Mouse (Mus musculus): ENCODE results near the gene Slc5a6.

DNA sequence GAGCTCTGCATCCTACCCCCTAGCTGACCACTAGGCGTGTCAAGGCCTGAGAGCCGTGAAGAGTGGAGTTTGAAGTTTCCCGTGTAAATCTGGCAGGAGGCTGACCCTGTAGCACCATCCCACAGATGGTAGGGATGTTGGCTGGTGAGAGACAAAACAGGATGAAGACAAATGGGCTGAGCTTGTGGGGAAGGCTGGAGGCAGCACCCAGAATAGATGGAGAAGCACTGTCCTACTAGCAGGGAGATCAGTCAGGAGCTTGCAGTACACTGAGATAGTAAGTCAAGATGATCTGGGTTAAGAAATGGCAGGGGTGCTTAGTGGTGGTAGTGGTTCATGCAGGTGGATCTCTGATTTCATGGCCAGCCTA lies 32.1 kb upstream of the Slc5a6 start:
- TF ChIP-seq CTCF (IDR thresholded peaks at IDR 0.05; ENCODE audit: insufficient read depth, low read length) (no peak), POLR2A (IDR thresholded peaks at IDR 0.05; ENCODE audit: borderline replicate concordance, extremely low read depth, low read depth, low read length) (no peak)

Data from lung, adult 2 months (tissue).